18 mouse cellular contexts compared by ENCODE assay signal in genomic region chr9:74758025-74758424, GRCm38 (mm10).
"Had no signal": no experiment of that assay in that cellular context is flagged by ENCODE, and none has a peak within 500 bp of the region (broad histone marks: within the 10 kb centered on the region; RNA-seq: fewer than 3 reads in every experiment).

No protein-coding gene starts in this region.

- H3K27ac ChIP-seq: liver, embryonic 15.5 days; lung, embryonic 15.5 days; macrophage; midbrain, embryonic 12.5 days; neural tube, embryonic 12.5 days; stomach, embryonic 15.5 days; stomach, postnatal 0 days had no signal

- H3K27me3 ChIP-seq: liver, embryonic 15.5 days; lung, embryonic 15.5 days; megakaryocyte, embryonic 14.5 days; midbrain, embryonic 12.5 days; neural tube, embryonic 12.5 days; stomach, embryonic 15.5 days had no signal

- H3K4me2 ChIP-seq: liver, embryonic 15.5 days; lung, embryonic 15.5 days; midbrain, embryonic 12.5 days; neural tube, embryonic 12.5 days; stomach, embryonic 15.5 days had no signal

- H3K4me1 ChIP-seq: liver, embryonic 15.5 days; lung, embryonic 15.5 days; megakaryocyte, embryonic 14.5 days; midbrain, embryonic 12.5 days; neural tube, embryonic 12.5 days; stomach, embryonic 15.5 days had no signal

- H3K4me3 ChIP-seq: liver, embryonic 15.5 days; lung, embryonic 15.5 days; megakaryocyte, embryonic 14.5 days; midbrain, embryonic 12.5 days; neural tube, embryonic 12.5 days; stomach, embryonic 15.5 days had no signal

- ATAC-seq: liver, postnatal 0 days; lung, postnatal 0 days; midbrain, embryonic 16.5 days had no signal

- H3K9ac ChIP-seq: liver, embryonic 15.5 days; liver, postnatal 0 days; lung, embryonic 15.5 days; midbrain, embryonic 12.5 days; neural tube, embryonic 12.5 days; stomach, embryonic 15.5 days had no signal

- H3K36me3 ChIP-seq: liver, embryonic 15.5 days; lung, embryonic 15.5 days; midbrain, embryonic 12.5 days; neural tube, embryonic 12.5 days; stomach, embryonic 15.5 days had no signal

- H3K9me3 ChIP-seq: lung, embryonic 15.5 days; neural tube, embryonic 12.5 days; stomach, embryonic 15.5 days had no signal

- DNase-seq: liver, postnatal 0 days; lung, adult 2 months; lung, postnatal 14 days; lung, postnatal 36 days; midbrain, embryonic 14.5 days; right cerebral cortex, postnatal 14 days; thymus, postnatal 14 days; thymus, postnatal 36 days had no signal
